Comparison of ENCODE assay signal across 25 mouse cellular contexts in the genomic region with DNA sequence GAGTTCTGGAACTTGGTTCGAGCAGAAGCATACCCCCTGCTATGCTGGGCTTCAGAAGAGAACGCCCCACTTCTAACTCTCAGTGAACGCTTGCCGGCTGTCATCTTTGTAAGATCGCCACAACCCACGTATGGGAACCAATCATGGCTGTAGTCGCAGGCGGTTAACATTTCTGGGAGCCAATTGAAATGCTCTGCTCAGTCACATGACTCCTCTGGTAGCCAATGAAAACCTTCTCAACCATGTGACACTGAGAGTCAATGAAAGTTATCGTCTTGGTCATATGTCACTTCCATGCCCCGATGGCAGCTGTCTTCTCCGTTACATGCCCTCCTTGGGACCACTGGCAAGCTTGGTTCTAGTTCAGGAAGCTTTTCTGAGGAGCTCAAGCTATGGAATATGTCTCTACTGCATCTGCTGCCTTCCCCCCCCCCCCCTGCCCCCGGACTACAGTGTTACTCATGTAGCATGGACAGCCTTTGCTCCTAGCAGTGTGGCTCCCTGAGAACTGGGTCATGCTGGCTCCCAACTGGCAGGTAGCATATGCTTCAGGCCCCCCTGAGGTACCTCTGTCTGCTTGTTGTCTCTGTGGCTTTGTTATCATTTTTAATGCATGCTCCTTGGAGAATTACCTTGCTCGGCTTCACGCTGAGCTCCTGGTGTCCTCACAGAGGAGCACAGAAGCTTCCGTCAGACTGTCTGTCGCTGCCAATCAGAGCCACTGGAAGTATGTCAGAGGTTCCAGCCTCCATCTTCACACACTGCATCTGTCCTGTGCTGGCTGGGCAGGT.
DNase-seq lines count a peak whose midpoint lies in the region; TF ChIP-seq lines count a peak whose summit lies in the region.
"Had no signal": no experiment of that assay in that cellular context is flagged by ENCODE, and none has a peak within 500 bp of the region (broad histone marks: within the 10 kb centered on the region; RNA-seq: fewer than 3 reads in every experiment).

No protein-coding gene starts in this region.

- intact Hi-C loops in gastrocnemius, adult 2 months (cut with DNase I): no loop called here

- no peak for DNase-seq in gastrocnemius, adult 2 months
- DNase-seq in gastrocnemius, postnatal 10 days: no peak
- peak; percentile 78 for DNase-seq in R1 (ENCODE audit: low read depth, low spot score)
- DNase-seq in cerebellum, adult 18-20 months: peak; percentile 32 to 33
- DNase-seq in cerebellum, postnatal 25 days: peak; percentile 33 to 46
- DNase-seq in embryo, embryonic 11 days: no peak
- no peak for DNase-seq in ovary, postnatal 14 days (ENCODE audit: low spot score)
- DNase-seq: forebrain, postnatal 0 days; kidney, adult 8-10 months; kidney, postnatal 4 days; liver; lung, adult 2 months; right cerebral cortex, postnatal 25 days; thymus, adult 2 months; thymus, postnatal 36 days had no signal

- H3K27ac ChIP-seq in gastrocnemius, adult 2 months: peak overlapping the region; percentile 58
- H3K27ac ChIP-seq: embryonic facial prominence, embryonic 13.5 days; hindbrain, embryonic 12.5 days; hindbrain, postnatal 0 days; intestine, embryonic 15.5 days; kidney, postnatal 0 days; liver, embryonic 14.5 days; macrophage; midbrain, embryonic 13.5 days; neural tube, embryonic 13.5 days had no signal

- H3K4me3 ChIP-seq in gastrocnemius, adult 2 months: peak overlapping the region; percentile 43
- H3K4me3 ChIP-seq: embryonic facial prominence, embryonic 13.5 days; erythroblast, embryonic 14.5 days; hindbrain, embryonic 12.5 days; intestine, embryonic 15.5 days; midbrain, embryonic 13.5 days; neural tube, embryonic 13.5 days had no signal

- no peak for TF ChIP-seq CTCF in gastrocnemius, adult 2 months (IDR thresholded peaks at IDR 0.05)

Comparison
In these comparisons a context has a peak if more than half of its experiments do, and no peak if none do; other contexts are left out.
1. DNase-seq: peak in R1 (single experiment), cerebellum, adult 18-20 months (2 of 2) and cerebellum, postnatal 25 days (2 of 2); none in gastrocnemius, adult 2 months (single experiment), gastrocnemius, postnatal 10 days (single experiment), embryo, embryonic 11 days (single experiment) and ovary, postnatal 14 days (single experiment).